Mouse (Mus musculus) testis, adult 2 months (tissue): ENCODE measurements around the gene Spata2.

Experiments used
- CTCF ChIP-seq: fragments of 200-500 bp; IDR thresholded peaks from 2 replicates; pipeline ENCODE4 v1.5.1; 2012; ENCODE audit warnings: low read depth, mild to moderate bottlenecking, inconsistent platforms, low read length, moderate library complexity; ENCODE audit not compliant: control insufficient read depth, insufficient read depth, insufficient replicate concordance
- POLR2A ChIP-seq: fragments of 200-500 bp; IDR thresholded peaks from 2 replicates; pipeline ENCODE4 v1.6.1; 2012; ENCODE audit warnings: low read depth, mild to moderate bottlenecking, inconsistent platforms, low read length, moderate library complexity; ENCODE audit not compliant: control insufficient read depth

DNA sequence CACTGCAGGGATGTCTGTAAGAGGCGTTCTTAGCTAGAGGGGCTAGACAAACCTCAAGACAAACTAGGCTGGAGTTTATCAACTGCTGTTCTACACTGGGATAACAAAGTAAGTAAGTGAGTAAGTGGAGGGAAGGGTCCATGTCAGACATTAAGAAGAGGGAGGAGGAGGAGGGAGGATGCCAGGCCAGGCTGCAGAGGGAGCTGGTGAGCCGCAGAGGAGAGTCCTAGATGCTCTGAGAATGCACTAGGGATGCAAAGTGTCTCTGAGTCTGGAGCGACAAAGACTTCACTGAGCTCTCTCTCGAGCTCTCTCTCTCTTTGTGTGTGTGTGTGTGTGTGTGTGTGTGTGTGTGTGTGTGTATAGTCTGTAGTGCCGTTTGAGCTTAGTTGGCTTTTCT is 35.6 kb upstream of the Spata2 start:
- no peak for TF ChIP-seq POLR2A
- peak; percentile 41; the same call in 1 of the 2 replicates for TF ChIP-seq CTCF
